Mouse (Mus musculus) kidney, adult 9 months (tissue): Measurements from ENCODE around the gene Trim17.

ENCODE experiments used
- DNase-seq: peaks from one replicate; pipeline ENCODE4 v3.0.0; 2022

The Trim17 gene

DNA sequence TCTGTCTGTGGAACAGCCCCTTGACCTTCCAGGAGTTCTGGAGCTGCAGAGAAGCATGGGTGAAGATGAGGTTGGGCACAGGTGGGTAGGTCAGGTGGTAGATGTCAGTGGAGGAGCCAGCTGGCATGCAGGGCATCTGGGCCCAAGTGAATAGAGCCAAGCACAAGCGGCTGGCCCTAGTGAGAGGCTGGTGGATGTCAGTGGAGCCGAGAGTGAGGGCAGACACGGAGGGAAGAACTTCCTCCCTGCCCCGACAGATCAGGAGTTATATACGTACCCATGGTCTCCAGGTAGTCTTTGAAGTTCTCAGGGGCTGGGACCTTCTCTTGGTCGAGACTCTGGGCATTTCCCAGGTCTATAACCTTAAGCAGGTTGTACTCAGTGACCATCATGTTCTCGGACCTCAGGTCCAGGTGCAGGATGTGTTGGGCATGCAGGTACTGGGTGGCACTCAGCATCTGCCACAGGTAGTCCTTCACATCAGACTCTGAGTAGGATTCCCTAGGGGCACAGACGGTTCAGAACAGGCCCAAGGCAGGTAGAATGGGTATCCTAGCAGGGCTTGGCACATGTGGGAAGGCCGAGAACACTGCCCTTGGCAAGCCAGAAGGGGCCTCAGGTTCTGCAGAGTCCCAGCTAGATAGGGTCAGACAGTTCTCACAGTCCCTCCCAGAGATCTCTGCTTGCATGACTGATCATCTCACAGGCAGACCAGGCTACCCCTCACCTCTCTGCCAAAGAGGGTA, 40.7 kb downstream of the Trim17 start:
- DNase-seq, result no peak

DNA sequence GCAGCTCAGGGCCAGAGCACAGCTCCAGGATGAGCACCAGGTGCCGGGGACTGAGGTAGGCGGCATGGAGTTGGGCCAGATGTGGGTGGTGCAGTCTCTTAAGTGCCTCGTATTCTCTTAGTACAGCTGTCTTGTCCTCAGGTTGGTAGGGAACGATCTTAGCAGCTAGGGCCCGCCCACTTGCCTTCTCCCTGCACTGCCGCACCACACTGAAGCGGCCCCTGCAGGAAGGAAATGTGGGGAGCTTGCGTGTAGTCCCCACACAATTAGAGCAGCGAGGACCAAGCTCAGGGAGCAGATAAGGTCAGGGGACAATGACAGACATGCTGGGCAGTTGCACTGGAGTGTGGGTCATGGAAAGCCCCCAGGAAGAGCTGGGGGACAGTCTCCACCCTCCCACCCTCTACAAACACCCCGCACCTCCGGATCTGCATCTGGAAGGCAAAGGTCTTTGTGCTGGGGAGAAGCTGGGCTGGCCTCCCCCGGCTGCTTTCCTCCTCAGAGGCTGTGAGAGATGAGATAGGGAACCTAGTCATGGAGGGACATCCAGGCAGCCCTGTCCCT, 41.4 kb downstream of the Trim17 start:
- no peak for DNase-seq

DNA sequence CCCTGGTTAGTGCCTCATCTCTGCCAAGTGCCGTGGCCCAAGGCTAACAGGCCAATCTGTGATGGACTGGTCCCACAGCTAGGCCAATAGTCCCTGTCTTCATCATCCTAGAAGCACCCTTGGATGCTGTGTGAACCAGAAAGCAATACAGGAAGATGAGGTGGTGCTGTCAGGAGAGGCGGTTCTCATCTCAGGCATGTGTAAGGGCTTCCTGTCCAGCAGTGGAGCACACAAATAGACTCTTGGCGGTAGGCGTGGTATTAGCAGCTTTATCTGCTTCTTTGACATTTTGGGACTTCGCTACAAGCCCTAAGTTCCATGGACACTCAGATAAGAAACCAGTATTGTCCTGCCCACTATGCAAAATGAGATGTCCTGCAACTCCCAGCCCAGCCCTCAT, 43.1 kb downstream of the Trim17 start:
- no peak for DNase-seq

DNA sequence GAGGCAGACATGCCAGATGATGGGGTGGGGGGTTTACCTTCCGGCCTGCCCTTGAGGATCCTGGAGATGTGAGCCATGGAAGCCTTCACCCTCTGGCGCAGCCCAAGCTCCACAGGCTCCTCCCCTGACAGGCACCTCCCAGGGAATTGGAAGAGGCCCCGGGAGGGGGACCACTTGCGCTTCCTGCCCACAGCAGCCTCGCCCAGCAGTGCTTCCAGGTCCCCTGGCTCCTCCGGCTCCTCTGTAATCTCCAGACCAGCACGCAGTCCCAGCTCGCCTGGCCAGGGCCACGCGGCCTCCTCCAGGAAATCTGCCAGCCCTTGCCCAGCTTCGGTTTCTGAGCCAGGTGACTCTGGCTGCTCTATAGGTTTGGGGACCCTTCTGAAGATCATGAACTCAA, 44.7 kb downstream of the Trim17 start:
- DNase-seq, result no peak

DNA sequence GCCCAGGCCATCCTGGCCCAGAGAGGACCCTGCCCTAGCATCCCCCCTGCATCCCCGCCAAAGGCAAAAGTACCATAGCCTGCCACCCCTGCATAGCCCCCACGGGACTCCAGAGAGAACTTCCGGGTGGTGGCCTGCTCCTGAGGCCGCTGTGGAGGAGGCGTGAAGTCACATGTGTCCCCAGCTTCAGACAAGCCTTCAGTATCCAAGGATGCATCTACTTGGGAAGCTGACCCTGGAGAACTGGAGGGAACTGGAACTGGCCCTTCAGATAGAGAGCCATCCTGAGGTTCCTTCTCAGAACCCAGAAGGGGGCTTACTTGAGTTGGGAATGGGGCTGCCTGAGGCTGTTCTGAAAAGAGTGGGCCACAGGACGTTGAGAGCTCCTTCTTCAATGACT, 45.3 kb downstream of the Trim17 start:
- no peak for DNase-seq

DNA sequence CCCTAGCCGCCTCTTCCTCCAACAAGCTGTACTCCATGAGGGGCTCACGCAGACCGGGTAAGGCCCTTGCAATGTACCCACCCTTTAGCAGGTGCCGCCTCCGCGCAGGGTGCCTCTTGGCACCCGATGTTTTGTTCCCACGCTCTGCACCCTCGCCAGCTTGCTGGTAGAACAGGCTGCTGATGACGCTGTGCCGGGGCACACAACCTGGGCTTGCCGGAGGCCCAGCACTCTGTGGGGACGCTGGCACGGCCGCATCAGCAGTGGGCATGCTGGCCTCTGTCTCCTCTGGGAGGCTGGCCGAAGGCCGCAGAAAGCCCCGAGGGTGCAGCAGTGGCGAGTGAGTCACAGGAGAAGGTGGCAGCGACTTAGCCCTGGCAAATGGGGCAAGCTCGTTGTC, 46.1 kb downstream of the Trim17 start:
- no peak for DNase-seq

DNA sequence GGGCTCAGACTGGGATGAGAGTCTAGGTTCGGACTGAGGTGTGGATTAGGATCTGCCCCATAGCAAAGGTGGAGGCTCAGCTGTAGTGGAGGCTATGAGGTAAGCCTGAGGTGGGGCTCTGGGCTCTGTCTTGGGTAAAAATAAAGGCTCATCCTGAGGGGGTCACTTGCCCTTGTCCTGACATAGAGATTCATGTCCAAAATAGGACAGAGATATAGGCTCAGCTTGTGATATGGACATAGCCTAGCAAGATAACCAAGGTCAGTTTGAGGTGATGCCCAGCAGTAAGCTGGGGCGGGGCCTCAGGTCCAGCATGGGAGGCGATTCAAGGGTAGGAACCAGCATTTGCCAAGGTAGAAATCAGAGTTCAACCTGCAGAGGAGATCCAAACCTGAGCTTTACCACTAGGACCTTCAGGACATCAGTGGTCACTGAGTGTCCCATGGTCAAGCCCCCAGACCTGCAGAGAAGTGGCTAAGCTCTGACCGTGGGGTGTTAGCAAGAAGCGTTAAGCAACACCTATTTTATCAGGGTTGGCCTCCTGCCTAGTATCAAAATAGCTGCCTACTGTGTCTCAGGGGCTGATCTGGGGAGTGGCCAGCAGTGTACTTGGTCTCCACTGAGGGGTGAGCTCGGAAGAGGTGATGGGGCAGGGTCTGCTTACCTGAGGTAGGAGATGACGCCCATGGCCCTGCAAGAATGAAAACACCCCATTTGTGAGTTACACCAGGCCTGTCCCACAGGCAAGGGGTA, 48.0 kb downstream of the Trim17 start:
- DNase-seq, result no peak

DNA sequence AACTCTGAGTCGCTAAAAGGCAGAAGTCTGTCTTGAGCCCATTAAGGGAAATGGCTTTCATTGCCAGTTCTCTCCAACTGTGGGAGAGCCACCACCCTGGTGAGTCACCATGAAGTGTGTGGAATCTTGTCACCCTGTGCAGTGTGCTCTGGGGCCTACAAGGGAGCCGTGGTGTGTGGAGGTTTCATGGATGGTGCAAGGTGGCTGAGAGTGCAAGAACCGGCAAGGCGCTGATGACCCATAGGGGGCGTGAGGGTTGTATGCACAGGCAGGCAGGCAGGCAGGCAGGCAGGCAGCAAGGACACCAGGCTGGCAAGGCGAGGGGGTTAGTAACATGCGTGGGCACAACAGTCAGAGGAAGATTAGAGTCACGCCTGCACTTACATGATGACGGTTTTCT, 60.6 kb downstream of the Trim17 start:
- no peak for DNase-seq
